Mouse (Mus musculus): ENCODE data around the gene Syce1. TPM values are rescaled to one million over a fixed set of nuclear protein-coding genes. Genes with fewer than 3 reads are reported as not detected.

Gene Syce1
- polyA plus RNA-seq, 1 experiment from 2014 or later, result 0.06 TPM

DNA sequence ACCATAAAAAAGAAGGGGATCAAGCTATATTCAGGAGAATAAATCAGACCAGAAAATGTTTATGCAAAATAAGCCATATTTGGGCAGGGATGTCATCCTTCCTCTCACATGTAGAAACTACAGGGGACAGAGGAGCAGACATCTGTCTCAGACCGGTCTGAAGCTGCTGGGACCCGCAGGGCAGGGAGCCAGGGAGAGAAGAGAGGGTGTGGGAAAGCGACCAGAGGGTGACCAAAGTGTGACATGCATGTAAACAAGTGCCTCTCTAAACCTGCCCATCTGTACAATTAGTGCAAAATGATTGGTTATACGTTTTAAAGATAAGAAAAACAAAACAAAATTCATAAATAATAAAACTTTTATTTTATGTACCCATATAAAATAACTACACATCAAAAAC, 32.5 kb upstream of the Syce1 start:
- 56% methylated on average over 4 of the region's 4 CpGs for WGBS (ENCODE audit: insufficient replicate concordance)
- no peak overlapping the region for H3K4me3 ChIP-seq (replicated peaks)
- H3K27me3 ChIP-seq, result peaks cover 10% of the 10 kb centered on the region; the same call in 1 of the 2 replicates
- no peaks in the 10 kb centered on the region for H3K9me3 ChIP-seq (replicated peaks)
- H3K4me1 ChIP-seq (replicated peaks), result peaks cover 8% of the 10 kb centered on the region
- ATAC-seq (ENCODE audit: insufficient read depth), result no peak
- no peak overlapping the region for H3K4me2 ChIP-seq
- no peak overlapping the region for H3K27ac ChIP-seq (replicated peaks)
- no peak overlapping the region for H3K9ac ChIP-seq
- no peaks in the 10 kb centered on the region for H3K36me3 ChIP-seq (replicated peaks)

DNA sequence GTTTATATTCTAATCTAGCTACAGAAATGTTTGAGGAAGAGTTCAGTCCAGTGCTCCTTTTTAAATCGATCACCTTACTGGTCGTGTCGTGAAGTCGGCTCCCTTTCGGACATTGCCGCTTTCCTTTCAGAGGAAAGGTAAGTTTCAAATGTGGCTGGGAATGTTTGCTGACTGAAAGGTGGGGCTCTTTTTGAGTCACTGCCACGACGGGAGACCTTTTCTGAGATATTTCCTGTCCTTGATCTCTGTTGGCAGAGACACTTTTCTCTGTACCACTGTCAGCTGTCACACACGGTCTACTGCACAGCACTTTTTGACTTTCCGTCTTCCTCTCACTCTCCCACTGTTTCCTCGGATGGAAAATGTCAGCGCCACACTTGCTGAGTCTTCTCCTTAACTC, 25.2 kb upstream of the Syce1 start:
- no peaks in the 10 kb centered on the region for H3K27me3 ChIP-seq

DNA sequence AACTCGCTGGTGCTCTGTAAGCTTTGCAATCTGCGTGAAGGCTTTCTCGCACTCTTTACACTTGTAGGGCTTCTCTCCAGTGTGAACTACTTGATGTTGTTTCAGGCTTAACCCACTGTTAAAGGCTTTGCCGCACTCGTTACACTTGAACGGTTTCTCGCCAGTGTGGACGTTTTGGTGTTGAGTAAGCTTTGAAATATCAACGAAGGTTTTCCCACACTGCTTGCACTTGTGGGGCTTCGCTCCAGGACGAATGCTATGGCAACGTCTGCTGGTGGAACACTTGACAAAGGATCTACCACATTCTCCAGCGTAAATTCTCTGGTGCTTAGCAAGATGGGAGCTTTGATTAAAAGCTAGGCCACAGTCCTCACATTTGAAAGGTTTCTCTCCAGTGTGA, 24.1 kb upstream of the Syce1 start:
- Histone ChIP-seq H3K9ac (no peak overlapping the region), H3K4me1 (replicated peaks) (no peaks in the 10 kb centered on the region), H3K9me3 (replicated peaks) (no peaks in the 10 kb centered on the region), H3K27me3 (no peaks in the 10 kb centered on the region), H3K36me3 (replicated peaks) (no peaks in the 10 kb centered on the region), H3K4me2 (no peak overlapping the region), H3K4me3 (replicated peaks) (no peak overlapping the region), H3K27ac (replicated peaks) (no peak overlapping the region)
- ATAC-seq (ENCODE audit: insufficient read depth), result no peak
- WGBS (ENCODE audit: insufficient replicate concordance), result 71% methylated on average over 13 of the region's 13 CpGs

More for the DNA sequence above, 25.2 kb upstream of the Syce1 start:
- ATAC-seq (ENCODE audit: insufficient read depth), result no peak
- Histone ChIP-seq H3K36me3 (replicated peaks) (no peaks in the 10 kb centered on the region), H3K4me2 (no peak overlapping the region), H3K9me3 (replicated peaks) (no peaks in the 10 kb centered on the region), H3K27ac (replicated peaks) (no peak overlapping the region), H3K4me1 (replicated peaks) (no peaks in the 10 kb centered on the region), H3K9ac (no peak overlapping the region), H3K4me3 (replicated peaks) (no peak overlapping the region)
- WGBS (ENCODE audit: insufficient replicate concordance), result 75% methylated on average over 12 of the region's 12 CpGs

DNA sequence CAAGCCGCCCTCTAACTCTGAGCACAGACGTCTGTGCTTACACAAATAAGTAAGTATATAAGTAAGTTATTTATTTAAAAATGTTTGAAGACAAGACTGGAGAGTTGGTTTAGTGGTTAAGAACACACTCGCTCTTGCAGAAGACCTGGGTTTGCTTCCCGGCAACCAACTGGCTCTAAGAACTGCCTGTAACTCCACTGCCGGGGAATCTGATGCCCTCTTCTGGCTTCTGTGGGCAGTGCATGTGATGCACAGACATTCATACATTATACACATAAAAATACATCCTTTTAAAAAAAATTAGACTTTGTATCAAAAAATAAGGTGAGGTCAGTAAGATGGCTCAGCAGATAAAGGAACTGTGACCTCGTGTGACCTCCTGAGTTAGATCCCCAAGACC, 22.8 kb upstream of the Syce1 start:
- WGBS (ENCODE audit: insufficient replicate concordance), result 69% methylated on average over 6 of the region's 6 CpGs
- no peak for ATAC-seq (ENCODE audit: insufficient read depth)
- H3K9ac ChIP-seq, result no peak overlapping the region

DNA sequence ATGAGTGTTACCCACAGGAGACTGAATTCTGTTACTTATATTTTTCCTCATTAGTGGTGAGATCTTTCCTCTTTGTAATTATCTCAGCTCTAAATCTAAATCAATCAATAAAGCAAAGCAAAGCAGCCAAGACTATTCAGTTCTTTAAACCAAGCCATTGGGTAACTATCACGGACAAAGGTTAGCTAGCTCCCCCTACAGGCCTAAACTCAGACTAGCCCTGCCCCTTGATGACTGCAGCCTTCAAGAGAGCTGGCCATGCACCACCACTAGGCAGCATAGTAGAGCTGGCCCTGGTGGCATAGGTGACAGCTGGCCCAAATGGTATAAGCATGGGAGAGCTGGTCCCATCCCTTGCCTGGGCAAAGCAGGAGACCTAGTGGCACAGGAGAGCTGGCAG, 18.1 kb upstream of the Syce1 start:
- no peaks in the 10 kb centered on the region for H3K4me1 ChIP-seq (replicated peaks)
- H3K4me2 ChIP-seq, result no peak overlapping the region
- H3K4me3 ChIP-seq (replicated peaks), result no peak overlapping the region
- no peak overlapping the region for H3K27ac ChIP-seq (replicated peaks)
- H3K9ac ChIP-seq, result no peak overlapping the region
- ATAC-seq (ENCODE audit: insufficient read depth), result no peak
- H3K27me3 ChIP-seq, result no peaks in the 10 kb centered on the region
- no peaks in the 10 kb centered on the region for H3K9me3 ChIP-seq (replicated peaks)
- no peaks in the 10 kb centered on the region for H3K36me3 ChIP-seq (replicated peaks)
- WGBS (ENCODE audit: insufficient replicate concordance), result 4% methylated on average over 1 of the region's 1 CpGs

More for the DNA sequence above, 22.8 kb upstream of the Syce1 start:
- H3K4me2 ChIP-seq, result no peak overlapping the region
- no peaks in the 10 kb centered on the region for H3K36me3 ChIP-seq (replicated peaks)
- no peaks in the 10 kb centered on the region for H3K9me3 ChIP-seq (replicated peaks)
- H3K27me3 ChIP-seq, result no peaks in the 10 kb centered on the region
- no peak overlapping the region for H3K27ac ChIP-seq (replicated peaks)
- H3K4me3 ChIP-seq (replicated peaks), result no peak overlapping the region
- no peaks in the 10 kb centered on the region for H3K4me1 ChIP-seq (replicated peaks)

DNA sequence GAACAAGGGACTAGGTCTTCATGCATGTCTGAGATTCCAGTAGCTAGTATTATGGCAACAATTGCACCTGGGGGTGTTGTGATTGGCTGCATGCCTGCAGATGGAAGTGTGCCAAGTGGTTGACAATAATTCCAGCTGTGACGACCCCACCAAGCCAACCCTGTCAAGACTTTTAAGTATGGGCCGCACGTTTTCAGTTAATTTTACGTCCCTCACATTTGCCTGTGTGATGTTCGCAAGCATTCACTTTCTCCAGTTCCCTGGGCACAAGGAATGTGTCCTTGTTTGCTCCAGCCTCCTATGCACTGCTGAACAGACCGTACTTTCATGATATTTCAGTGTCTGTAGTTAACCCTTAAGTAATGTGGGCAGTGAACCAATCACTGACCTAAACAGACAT, 15.0 kb upstream of the Syce1 start:
- Histone ChIP-seq H3K9me3 (replicated peaks) (no peaks in the 10 kb centered on the region), H3K4me2 (no peak overlapping the region), H3K27ac (replicated peaks) (no peak overlapping the region), H3K4me1 (replicated peaks) (no peaks in the 10 kb centered on the region), H3K36me3 (replicated peaks) (no peaks in the 10 kb centered on the region), H3K4me3 (replicated peaks) (no peak overlapping the region), H3K9ac (no peak overlapping the region), H3K27me3 (no peaks in the 10 kb centered on the region)
- WGBS (ENCODE audit: insufficient replicate concordance), result 58% methylated on average over 6 of the region's 6 CpGs
- ATAC-seq (ENCODE audit: insufficient read depth), result no peak

DNA sequence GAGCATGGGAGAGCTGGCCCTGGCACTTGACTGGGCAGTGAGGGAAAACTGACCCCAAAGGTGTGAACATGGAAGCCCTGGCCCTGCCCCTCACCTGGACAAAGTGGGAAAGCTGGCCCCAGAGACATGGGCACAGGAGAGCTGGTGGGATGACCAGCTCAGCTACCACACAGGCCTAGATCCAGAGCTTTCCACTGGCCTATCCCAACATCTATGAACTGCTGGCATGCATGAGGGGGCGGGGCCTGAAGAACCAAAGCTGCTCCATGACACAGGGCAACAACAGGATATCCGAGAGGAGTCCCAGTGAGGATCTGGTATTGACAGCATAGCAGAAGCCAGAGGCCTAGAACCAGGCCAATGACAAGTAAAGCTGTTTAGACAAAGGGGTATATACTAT, 10.6 kb upstream of the Syce1 start:
- H3K27me3 ChIP-seq, result no peaks in the 10 kb centered on the region
- H3K4me3 ChIP-seq (replicated peaks), result no peak overlapping the region
- H3K4me1 ChIP-seq (replicated peaks), result no peaks in the 10 kb centered on the region
- WGBS (ENCODE audit: insufficient replicate concordance), result 47% methylated on average over 2 of the region's 2 CpGs
- H3K4me2 ChIP-seq, result no peak overlapping the region
- H3K36me3 ChIP-seq (replicated peaks), result no peaks in the 10 kb centered on the region
- no peak for ATAC-seq (ENCODE audit: insufficient read depth)
- H3K9ac ChIP-seq, result no peak overlapping the region
- no peaks in the 10 kb centered on the region for H3K9me3 ChIP-seq (replicated peaks)
- no peak overlapping the region for H3K27ac ChIP-seq (replicated peaks)

DNA sequence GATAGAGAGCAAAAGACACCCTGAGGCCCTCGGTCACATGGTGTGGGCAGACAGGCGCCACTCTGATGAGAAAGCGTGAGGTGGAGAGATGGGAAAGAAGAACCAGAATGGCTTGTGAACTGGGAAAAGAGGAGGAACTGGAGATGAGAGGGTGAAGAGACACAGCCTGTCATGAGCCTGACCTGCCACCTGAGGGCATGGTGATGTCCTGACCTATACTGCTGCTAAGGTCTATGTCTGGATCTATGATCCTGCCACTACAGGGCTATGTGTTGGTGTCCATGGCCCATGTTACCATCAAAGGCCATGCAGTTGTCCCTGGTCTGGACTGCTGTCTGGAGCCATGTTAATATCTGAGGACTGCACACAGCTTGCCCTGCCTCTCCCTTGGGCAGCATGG, 10.0 kb upstream of the Syce1 start:
- ATAC-seq (ENCODE audit: insufficient read depth), result no peak
- Histone ChIP-seq H3K27ac (replicated peaks) (no peak overlapping the region), H3K9me3 (replicated peaks) (no peaks in the 10 kb centered on the region), H3K4me3 (replicated peaks) (no peak overlapping the region), H3K27me3 (no peaks in the 10 kb centered on the region), H3K9ac (no peak overlapping the region), H3K4me1 (replicated peaks) (no peaks in the 10 kb centered on the region), H3K4me2 (no peak overlapping the region), H3K36me3 (replicated peaks) (no peaks in the 10 kb centered on the region)
- 66% methylated on average over 3 of the region's 3 CpGs for WGBS (ENCODE audit: insufficient replicate concordance)

DNA sequence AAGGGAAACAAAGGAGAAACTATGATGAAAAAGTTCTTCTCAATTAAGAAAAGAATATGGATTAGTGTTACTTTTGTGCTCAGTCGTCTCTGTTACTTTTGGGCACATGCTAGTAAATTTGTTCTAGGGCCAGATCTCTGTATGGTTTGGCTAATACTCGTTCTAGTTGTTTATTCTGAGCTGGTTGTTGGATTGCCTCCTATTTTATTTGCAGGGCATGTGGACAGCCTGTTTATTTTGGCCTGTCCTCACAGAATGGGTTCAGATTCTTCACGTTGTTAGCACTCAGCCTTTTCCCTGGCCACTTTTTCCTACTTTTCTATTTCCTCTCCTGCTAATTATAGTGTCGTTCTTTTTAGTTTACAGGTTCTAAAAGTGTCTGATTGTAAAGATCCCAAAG, 5.9 kb upstream of the Syce1 start:
- Histone ChIP-seq H3K27ac (replicated peaks) (no peak overlapping the region), H3K9ac (no peak overlapping the region), H3K36me3 (replicated peaks) (no peaks in the 10 kb centered on the region), H3K4me1 (replicated peaks) (no peaks in the 10 kb centered on the region), H3K27me3 (no peaks in the 10 kb centered on the region), H3K4me3 (replicated peaks) (no peak overlapping the region), H3K4me2 (no peak overlapping the region), H3K9me3 (replicated peaks) (no peaks in the 10 kb centered on the region)
- WGBS (ENCODE audit: insufficient replicate concordance), result 44% methylated on average over 4 of the region's 4 CpGs
- no peak for ATAC-seq (ENCODE audit: insufficient read depth)

DNA sequence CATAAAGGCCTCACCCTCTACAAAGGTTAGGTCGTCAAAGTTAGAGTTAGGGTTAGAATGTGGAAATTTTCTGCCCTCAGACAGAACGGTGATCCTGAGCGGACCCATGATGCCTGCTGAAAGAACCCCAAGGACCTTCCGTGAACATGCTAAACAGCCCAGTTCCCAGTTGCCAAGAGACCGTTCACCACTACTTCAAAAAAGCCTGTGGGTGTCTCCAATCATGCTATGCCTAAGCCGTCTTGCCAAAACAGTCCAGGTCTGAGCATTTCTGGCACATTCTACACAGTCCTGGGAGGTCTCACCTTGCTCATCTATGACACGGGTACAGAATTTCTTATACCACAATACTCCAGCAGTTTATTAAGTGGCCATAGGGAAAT, 392 bp upstream of the Syce1 start:
- Histone ChIP-seq H3K4me2 (no peak overlapping the region), H3K4me1 (replicated peaks) (no peaks in the 10 kb centered on the region), H3K9ac (no peak overlapping the region), H3K27me3 (no peaks in the 10 kb centered on the region), H3K27ac (replicated peaks) (no peak overlapping the region), H3K36me3 (replicated peaks) (no peaks in the 10 kb centered on the region), H3K9me3 (replicated peaks) (no peaks in the 10 kb centered on the region), H3K4me3 (replicated peaks) (no peak overlapping the region)
- WGBS (ENCODE audit: insufficient replicate concordance), result 68% methylated on average over 7 of the region's 7 CpGs
- no peak for ATAC-seq (ENCODE audit: insufficient read depth)

DNA sequence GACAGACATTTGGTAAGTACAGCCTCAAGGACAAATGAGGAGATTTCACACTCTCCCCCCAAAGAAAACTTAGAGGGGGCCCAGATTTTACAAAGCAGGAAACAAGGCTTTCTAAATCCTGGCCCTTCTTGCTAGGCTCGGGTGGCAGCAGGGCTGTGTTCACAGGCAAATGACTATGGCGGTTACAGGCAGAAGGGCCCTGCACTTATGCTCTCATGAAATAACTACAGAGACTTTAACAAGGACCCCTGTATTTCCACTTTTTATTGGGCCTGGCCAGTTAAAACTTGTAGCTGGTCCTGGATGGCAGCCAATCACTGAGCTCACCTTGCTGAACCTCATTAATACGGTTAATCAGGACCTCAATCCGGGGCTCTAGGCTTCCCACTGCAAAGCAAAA, 7.1 kb downstream of the Syce1 start:
- no peak overlapping the region for H3K4me3 ChIP-seq (replicated peaks)
- WGBS (ENCODE audit: insufficient replicate concordance), result 54% methylated on average over 4 of the region's 4 CpGs
- ATAC-seq (ENCODE audit: insufficient read depth), result no peak
- H3K9ac ChIP-seq, result no peak overlapping the region
- H3K4me2 ChIP-seq, result no peak overlapping the region
- H3K36me3 ChIP-seq (replicated peaks), result no peaks in the 10 kb centered on the region
- no peaks in the 10 kb centered on the region for H3K9me3 ChIP-seq (replicated peaks)
- H3K27me3 ChIP-seq, result no peaks in the 10 kb centered on the region
- H3K4me1 ChIP-seq (replicated peaks), result no peaks in the 10 kb centered on the region
- no peak overlapping the region for H3K27ac ChIP-seq (replicated peaks)

DNA sequence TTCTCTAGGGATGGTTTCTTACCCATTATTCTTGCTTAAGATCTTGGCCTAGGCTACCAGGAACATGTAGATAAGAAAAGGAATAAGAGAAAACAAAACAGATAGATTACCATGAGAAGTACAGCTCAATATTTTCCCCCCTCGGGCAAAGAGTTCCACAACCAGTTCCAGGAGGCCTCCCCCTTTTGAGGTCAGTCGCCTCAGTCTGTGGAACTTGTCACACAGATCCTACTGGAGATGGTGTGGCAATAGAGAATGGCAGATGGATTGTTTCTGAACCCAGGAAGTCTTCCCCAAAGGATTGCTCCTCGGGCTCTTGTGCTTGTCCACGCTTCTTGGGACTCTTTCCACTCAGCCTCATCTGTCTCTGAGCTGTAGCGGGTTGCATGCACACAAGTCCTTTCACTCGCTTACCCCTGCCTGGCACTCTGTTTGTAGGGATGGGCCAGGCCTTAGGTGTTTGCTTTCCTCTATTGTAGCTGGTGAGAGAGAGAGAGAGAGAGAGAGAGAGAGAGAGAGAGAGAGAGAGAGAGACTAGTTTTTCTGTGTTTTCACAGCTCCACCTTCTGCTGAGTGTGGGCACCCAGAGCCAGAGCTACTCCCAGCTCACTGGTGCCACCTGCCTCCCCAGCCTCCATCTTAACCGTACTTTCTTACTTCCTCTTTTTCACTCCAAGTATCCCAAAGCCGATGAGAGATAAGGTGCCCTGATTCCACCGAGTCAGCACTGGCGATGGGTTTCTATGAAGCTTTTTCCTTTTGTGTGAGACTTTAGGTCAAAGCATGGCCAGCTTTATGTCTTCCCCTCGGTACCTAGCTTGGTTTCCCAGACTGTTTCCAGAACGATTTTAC, 21.5 kb downstream of the Syce1 start:
- Histone ChIP-seq H3K4me3 (replicated peaks) (no peak overlapping the region), H3K27me3 (no peaks in the 10 kb centered on the region), H3K36me3 (replicated peaks) (no peaks in the 10 kb centered on the region), H3K4me1 (replicated peaks) (no peaks in the 10 kb centered on the region), H3K4me2 (no peak overlapping the region), H3K9me3 (replicated peaks) (no peaks in the 10 kb centered on the region), H3K9ac (no peak overlapping the region), H3K27ac (replicated peaks) (no peak overlapping the region)
- WGBS (ENCODE audit: insufficient replicate concordance), result 39% methylated on average over 12 of the region's 12 CpGs
- ATAC-seq (ENCODE audit: insufficient read depth), result no peak

Data from liver, embryonic 15.5 days (tissue).